Mouse (Mus musculus) CH12.LX (cell line): ENCODE data around the gene Pgpep1l. TPM values are rescaled to one million over a fixed set of nuclear protein-coding genes. Genes with fewer than 3 reads are reported as not detected.

Source experiments
- DNase-seq: peaks from one replicate; pipeline ENCODE4 v3.0.0-alpha.2; 2013; ENCODE audit errors: extremely low read depth
- H3K27ac ChIP-seq: 2 replicates; pipeline ENCODE4 v1.5.1; 2012; ENCODE audit warnings: low read depth, mild to moderate bottlenecking, control low read depth, moderate library complexity; ENCODE audit not compliant: insufficient read depth
- H3K27me3 ChIP-seq: replicated peaks from 2 replicates; pipeline ENCODE3; 2012; ENCODE audit warnings: inconsistent platforms
- H3K36me3 ChIP-seq, 2 experiments: replicated peaks in 1 of 2; 2 replicates each; pipeline versions ENCODE3 to v1.6.1; 2012; ENCODE audit warnings: inconsistent platforms in 1 of 2, low read length in 1 of 2, mild to moderate bottlenecking in 1 of 2, mixed read lengths in 1 of 2, moderate library complexity in 1 of 2; ENCODE audit not compliant: control insufficient read depth in 1 of 2, insufficient read depth in 1 of 2
- H3K4me1 ChIP-seq, 2 experiments: 2 replicates each; pipeline ENCODE4 v1.6.1; 2012; ENCODE audit warnings: inconsistent platforms in 1 of 2, moderate library complexity in 1 of 2; ENCODE audit not compliant: insufficient read depth in 2 of 2, control insufficient read depth in 1 of 2
- H3K4me2 ChIP-seq: 2 replicates; pipeline ENCODE4 v1.6.1; 2012; ENCODE audit warnings: low read depth, mild to moderate bottlenecking, control low read depth; ENCODE audit not compliant: poor library complexity, insufficient read depth, severe bottlenecking
- H3K4me3 ChIP-seq, 3 experiments: fragments of 150-350 bp in 1 of 3; sonication (generic) in 1 of 3; replicated peaks in 1 of 3; 2 replicates each; pipeline versions ENCODE3 to v1.5.1; 2011 to 2012; ENCODE audit warnings: low read depth in 2 of 3, low read length in 2 of 3, mild to moderate bottlenecking in 2 of 3, moderate library complexity in 2 of 3, control low read depth in 1 of 3, improper control_type of control experiment in 1 of 3, inconsistent platforms in 1 of 3, mixed read lengths in 1 of 3; ENCODE audit not compliant: poor library complexity in 1 of 3
- H3K79me2 ChIP-seq: replicated peaks from 2 replicates; pipeline ENCODE4 v1.6.1; 2012; ENCODE audit warnings: mild to moderate bottlenecking, moderate library complexity; ENCODE audit not compliant: control insufficient read depth, poor library complexity, insufficient read depth, severe bottlenecking; ENCODE audit errors: extremely low read depth
- H3K9ac ChIP-seq: 2 replicates; pipeline ENCODE4 v1.6.1; 2012; ENCODE audit warnings: low read depth, mild to moderate bottlenecking, control low read depth, moderate library complexity; ENCODE audit not compliant: insufficient read depth
- H3K9me3 ChIP-seq: replicated peaks from 2 replicates; pipeline ENCODE3; 2012; ENCODE audit warnings: low read length, inconsistent platforms, mixed read lengths
- BHLHE40 ChIP-seq: IDR thresholded peaks from 2 replicates; pipeline ENCODE4 v1.6.1; 2011; ENCODE audit warnings: mild to moderate bottlenecking, low read depth, low read length, improper control_type of control experiment
- CHD1 ChIP-seq: IDR thresholded peaks from 2 replicates; pipeline ENCODE4 v1.6.1; 2012; ENCODE audit warnings: low read depth, low read length, improper control_type of control experiment, inconsistent platforms
- CTCF ChIP-seq, 2 experiments: IDR thresholded peaks in 1 of 2; conservative IDR thresholded peaks in 1 of 2; 2 replicates each; pipeline ENCODE4 v1.5.1; 2011 to 2012; ENCODE audit warnings: low read depth in 2 of 2, low read length in 2 of 2, improper control_type of control experiment in 1 of 2, inconsistent platforms in 1 of 2, mild to moderate bottlenecking in 1 of 2, moderate library complexity in 1 of 2
- E2F4 ChIP-seq: IDR thresholded peaks from 2 replicates; pipeline ENCODE4 v1.6.1; 2011; ENCODE audit warnings: low read depth, low read length, improper control_type of control experiment; ENCODE audit not compliant: insufficient replicate concordance
- GABPA ChIP-seq: IDR thresholded peaks from 2 replicates; pipeline ENCODE4 v1.6.1; 2012; ENCODE audit warnings: low read depth, low read length, improper control_type of control experiment, inconsistent platforms; ENCODE audit not compliant: insufficient replicate concordance
- HCFC1 ChIP-seq: IDR thresholded peaks from 2 replicates; pipeline ENCODE4 v1.6.1; 2012; ENCODE audit warnings: low read depth, mild to moderate bottlenecking, inconsistent platforms, low read length, improper control_type of control experiment
- KAT2A ChIP-seq: IDR thresholded peaks from 2 replicates; pipeline ENCODE4 v1.6.1; 2012; ENCODE audit warnings: low read length, improper control_type of control experiment, inconsistent platforms; ENCODE audit not compliant: insufficient replicate concordance
- MAZ ChIP-seq: IDR thresholded peaks from 2 replicates; pipeline ENCODE4 v1.6.1; 2012; ENCODE audit warnings: low read depth, mild to moderate bottlenecking, inconsistent platforms, low read length, improper control_type of control experiment, moderate library complexity
- MYC ChIP-seq: IDR thresholded peaks from 2 replicates; pipeline ENCODE4 v1.6.1; 2011; ENCODE audit warnings: low read depth, mild to moderate bottlenecking, improper control_type of control experiment, low read length
- PAX5 ChIP-seq: IDR thresholded peaks from 2 replicates; pipeline ENCODE4 v1.6.1; 2012; ENCODE audit warnings: low read length, inconsistent platforms, mixed read lengths
- POLR2A ChIP-seq: IDR thresholded peaks from 2 replicates; pipeline ENCODE4 v1.6.1; 2011; ENCODE audit warnings: low read depth, mild to moderate bottlenecking, improper control_type of control experiment, low read length
- RCOR1 ChIP-seq: conservative IDR thresholded peaks from 2 replicates; pipeline ENCODE4 v1.6.1; 2012; ENCODE audit warnings: low read depth, mild to moderate bottlenecking, inconsistent platforms, low read length, improper control_type of control experiment
- SIN3A ChIP-seq: IDR thresholded peaks from 2 replicates; pipeline ENCODE4 v1.6.1; 2012; ENCODE audit warnings: low read length, improper control_type of control experiment, inconsistent platforms
- TBP ChIP-seq: conservative IDR thresholded peaks from 2 replicates; pipeline ENCODE4 v1.6.1; 2011; ENCODE audit warnings: low read depth, low read length, improper control_type of control experiment
- TCF12 ChIP-seq: IDR thresholded peaks from 2 replicates; pipeline ENCODE4 v1.6.1; 2014; ENCODE audit warnings: low read depth, mild to moderate bottlenecking, inconsistent platforms, low read length, improper control_type of control experiment
- USF2 ChIP-seq: conservative IDR thresholded peaks from 2 replicates; pipeline ENCODE4 v1.6.1; 2011; ENCODE audit warnings: low read depth, low read length, improper control_type of control experiment
- ZMIZ1 ChIP-seq: IDR thresholded peaks from 2 replicates; pipeline ENCODE4 v1.6.1; 2012; ENCODE audit warnings: low read depth, mild to moderate bottlenecking, inconsistent platforms, low read length, improper control_type of control experiment
- dilution Hi-C: fragments of 300-500 bp; cut with MboI; formaldehyde crosslinking; loops from 2 replicates; pipeline ENCODE4 v1.14.3; 2020; ENCODE audit warnings: low sequenced_read_pairs; ENCODE audit not compliant: extremely low pct_unique_long_range_greater_than_20kb, extremely low pct_ligation_motif_present
- in situ Hi-C: fragments of 300-500 bp; cut with MboI; formaldehyde crosslinking; loops from 3 replicates; pipeline ENCODE4 v1.14.3; 2019; ENCODE audit warnings: low sequenced_read_pairs, low pct_ligation_motif_present, low pct_unique_long_range_greater_than_20kb, mixed read lengths
- polyA plus RNA-seq: library from polyadenylated mRNA; unstranded; fragments of >175 nt; gene quantifications from 2 replicates; pipeline ENCODE4 v1.2.1, GENCODE M21; 2012; ENCODE audit warnings: low read depth; ENCODE audit not compliant: insufficient read length
- total RNA-seq, 2 experiments: library from RNA; depleted of rRNA; stranded (reverse); fragments of 300-350 nt in 1 of 2; fragments of >200 nt in 1 of 2; gene quantifications; 2 replicates each; pipeline ENCODE4 v1.2.3; 2012 to 2014

The Pgpep1l gene
- total and polyA plus RNA-seq, 3 experiments: not detected

GRCm38 (mm10) chr7:68246249-68246648, 17.8 kb downstream of the Pgpep1l start:
- dilution Hi-C loops: no loop called here
- Histone ChIP-seq H3K9me3 (peaks cover 5% of the 10 kb centered on the region), H3K4me2 (no peak overlapping the region), H3K79me2 (no peaks in the 10 kb centered on the region), H3K4me1 (peaks cover 0 to 9% of the 10 kb centered on the region in 2 experiments; a peak in 1 of 4 replicates), H3K4me3 (no peak overlapping the region), H3K36me3 (no peaks in the 10 kb centered on the region), H3K27me3 (peaks cover 3% of the 10 kb centered on the region), H3K27ac (no peak overlapping the region), H3K9ac (no peak overlapping the region)
- in situ Hi-C loops: no loop called here
- no peak for TF ChIP-seq KAT2A
- TF ChIP-seq MYC: no peak
- TF ChIP-seq POLR2A: no peak
- TF ChIP-seq E2F4: no peak
- no peak for TF ChIP-seq HCFC1
- no peak for TF ChIP-seq PAX5
- no peak for TF ChIP-seq CHD1
- TF ChIP-seq CTCF (conservative IDR thresholded peaks at IDR 0.05 in 1 of 2, IDR thresholded peaks at IDR 0.05 in 1 of 2; ENCODE audit: low read depth in 2 of 2, low read length in 2 of 2): no peak
- no peak for TF ChIP-seq RCOR1
- no peak for TF ChIP-seq ZMIZ1
- no peak for TF ChIP-seq SIN3A
- no peak for DNase-seq

- no peak for DNase-seq
- Histone ChIP-seq H3K4me2 (no peak overlapping the region), H3K79me2 (no peaks in the 10 kb centered on the region), H3K36me3 (no peaks in the 10 kb centered on the region), H3K9ac (no peak overlapping the region), H3K4me3 (no peak overlapping the region)
- TF ChIP-seq BHLHE40: no peak
- TF ChIP-seq USF2: no peak
- TF ChIP-seq PAX5: no peak
- TF ChIP-seq MAZ: no peak
- TF ChIP-seq TBP: no peak
- no peak for TF ChIP-seq GABPA
- TF ChIP-seq TCF12: no peak
- TF ChIP-seq, all 38 proteins: peak for 0
- Histone ChIP-seq H3K27me3 (peaks cover 7% of the 10 kb centered on the region), H3K9me3 (peaks cover 5% of the 10 kb centered on the region), H3K27ac (no peak overlapping the region), H3K4me1 (peaks cover 0 to 9% of the 10 kb centered on the region in 2 experiments; a peak in 1 of 4 replicates)
- in situ Hi-C loops (no loop called here), dilution Hi-C loops (no loop called here)
Measured at GRCm38 (mm10) chr7:68245681-68246080, 18.4 kb downstream of the Pgpep1l start.
